Mouse (Mus musculus) liver, embryonic 13.5 days (tissue): ENCODE measurements around the gene Csnk2b. TPM values are rescaled to one million over a fixed set of nuclear protein-coding genes. Genes with fewer than 3 reads are reported as not detected.
"Not testable (repeated sequence)": the region's sequence is repeated elsewhere in the genome, so short reads cannot be mapped to it uniquely, and the experiment has no call there.

Experiments
- ATAC-seq: fragments of 200-750 bp; cut with Nextera tagmentation; 2 replicates; pipeline ENCODE4 v1.8.0; 2017; ENCODE audit warnings: low read depth, mild to moderate bottlenecking, moderate number of reproducible peaks, moderate library complexity
- DNase-seq: peaks from one replicate; pipeline ENCODE4 v3.0.0; 2022
- H3K27ac ChIP-seq: fragments of 300-500 bp; sonication (generic); 2 replicates; pipeline ENCODE4 v1.5.1; 2015; ENCODE audit warnings: moderate library complexity, mild to moderate bottlenecking, inconsistent platforms
- H3K27me3 ChIP-seq: fragments of 300-500 bp; sonication (generic); 2 replicates; pipeline ENCODE4 v1.6.1; 2015; ENCODE audit warnings: mild to moderate bottlenecking, inconsistent platforms
- H3K36me3 ChIP-seq: fragments of 300-500 bp; sonication (generic); 2 replicates; pipeline ENCODE4 v1.6.1; 2015; ENCODE audit warnings: mild to moderate bottlenecking, inconsistent platforms
- H3K4me1 ChIP-seq: fragments of 300-500 bp; sonication (generic); replicated peaks from 2 replicates; pipeline ENCODE4 v1.6.1; 2015; ENCODE audit warnings: inconsistent platforms
- H3K4me2 ChIP-seq: fragments of 300-500 bp; sonication (generic); 2 replicates; pipeline ENCODE4 v1.6.1; 2015; ENCODE audit warnings: inconsistent platforms, mild to moderate bottlenecking, moderate library complexity
- H3K4me3 ChIP-seq: fragments of 300-500 bp; sonication (generic); replicated peaks from 2 replicates; pipeline ENCODE4 v1.5.1; 2015; ENCODE audit warnings: mild to moderate bottlenecking, inconsistent platforms
- H3K9ac ChIP-seq: fragments of 300-500 bp; sonication (generic); 2 replicates; pipeline ENCODE4 v1.6.1; 2015; ENCODE audit warnings: mild to moderate bottlenecking, inconsistent platforms
- H3K9me3 ChIP-seq: fragments of 300-500 bp; sonication (generic); replicated peaks from 2 replicates; pipeline ENCODE4 v1.6.1; 2016; ENCODE audit warnings: inconsistent platforms
- WGBS: fragments of 180-500 bp; shearing (Covaris S2); methylation state at CpG from one replicate; pipeline ENCODE4 v1.1.7; 2015; ENCODE audit not compliant: insufficient replicate concordance; 5-methylcytosine and 5-hydroxymethylcytosine counted together
- polyA plus RNA-seq: library from polyadenylated mRNA; unstranded; fragments of >200 nt; fragmentation: Nextera tagmentation; extraction: Ambion mirVana; gene quantifications from 2 replicates; pipeline ENCODE4 v1.2.1, GENCODE M21; 2015

The Csnk2b gene
- polyA plus RNA-seq, 1 experiment from 2014 or later: 182 TPM

- Histone ChIP-seq H3K27me3 (no peaks in the 10 kb centered on the region), H3K9me3 (no peaks in the 10 kb centered on the region), H3K4me3 (peak within 1 kb of the TSS; percentile 51), H3K36me3 (peaks cover 21% of the 10 kb centered on the region), H3K4me1 (peaks cover 59% of the 10 kb centered on the region), H3K9ac (peak within 1 kb of the TSS; percentile 50), H3K4me2 (peak within 1 kb of the TSS; percentile 59), H3K27ac (peak within 1 kb of the TSS; percentile 71)
- ATAC-seq (no peak), DNase-seq (no peak)
- WGBS: 68% methylated on average over 15 of the region's 15 CpGs
These were observed 9.8 kb upstream of the Csnk2b start, which contains the start of gene Apom for GRCm38 (mm10) chr17:35131500-35132173. Gene Apom, minus strand, starts transcription at chr17:35132050.

- H3K4me3 ChIP-seq: peak overlapping the region; percentile 51
- no peak for DNase-seq
- no peak for ATAC-seq
- no peaks in the 10 kb centered on the region for H3K9me3 ChIP-seq
- peak overlapping the region; percentile 53 for H3K27ac ChIP-seq
- H3K36me3 ChIP-seq: peaks cover 21% of the 10 kb centered on the region
- peak overlapping the region; percentile 59 for H3K4me2 ChIP-seq
- peaks cover 58% of the 10 kb centered on the region for H3K4me1 ChIP-seq
- no peaks in the 10 kb centered on the region for H3K27me3 ChIP-seq
- peak overlapping the region; percentile 50 for H3K9ac ChIP-seq
- WGBS: 72% methylated on average over 8 of the region's 8 CpGs
These were observed 9.2 kb upstream of the Csnk2b start for GRCm38 (mm10) chr17:35131038-35131437.

- ATAC-seq: no peak
- peaks cover 70% of the 10 kb centered on the region for H3K4me1 ChIP-seq
- 68% methylated on average over 11 of the region's 11 CpGs for WGBS
- H3K4me3 ChIP-seq: no peak overlapping the region
- no peaks in the 10 kb centered on the region for H3K9me3 ChIP-seq
- DNase-seq: no peak
- H3K27ac ChIP-seq: no peak overlapping the region
- 0 out of 2 replicates have a peak overlapping the region, but pooled peaks have one; percentile 59 for H3K4me2 ChIP-seq
- H3K9ac ChIP-seq: no peak overlapping the region
- H3K27me3 ChIP-seq: no peaks in the 10 kb centered on the region
- H3K36me3 ChIP-seq: peaks cover 31% of the 10 kb centered on the region
These were observed 7.1 kb upstream of the Csnk2b start for GRCm38 (mm10) chr17:35128996-35129395.

GRCm38 (mm10) chr17:35127017-35127416, 5.2 kb upstream of the Csnk2b start:
- ATAC-seq: no peak
- H3K4me1 ChIP-seq: peaks cover 72% of the 10 kb centered on the region
- no peaks in the 10 kb centered on the region for H3K27me3 ChIP-seq

GRCm38 (mm10) chr17:35126206-35126611, 4.4 kb upstream of the Csnk2b start, which contains the start of gene D17H6S53E:
Gene D17H6S53E, plus strand, starts transcription at chr17:35126373.
- H3K4me2 ChIP-seq: peak within 1 kb of the TSS; percentile 91
- H3K9me3 ChIP-seq: no peaks in the 10 kb centered on the region
- peaks cover 73% of the 10 kb centered on the region for H3K4me1 ChIP-seq
- H3K27me3 ChIP-seq: no peaks in the 10 kb centered on the region
- peak within 1 kb of the TSS; percentile 70 for H3K4me3 ChIP-seq
- peak; percentile 80 for ATAC-seq
- H3K36me3 ChIP-seq: peaks cover 41% of the 10 kb centered on the region
- peak within 1 kb of the TSS; percentile 91 for H3K27ac ChIP-seq
- H3K9ac ChIP-seq: peak within 1 kb of the TSS; percentile 84
- peak; percentile 75 for DNase-seq
- WGBS: under 1% methylated on average over 36 of the region's 36 CpGs

More at GRCm38 (mm10) chr17:35127017-35127416, 5.2 kb upstream of the Csnk2b start:
- Histone ChIP-seq H3K4me2 (peak overlapping the region; percentile 91), H3K4me3 (peak overlapping the region; percentile 70), H3K27ac (peak overlapping the region; percentile 91), H3K9ac (peak overlapping the region; percentile 84), H3K36me3 (peaks cover 41% of the 10 kb centered on the region), H3K9me3 (no peaks in the 10 kb centered on the region)
- no peak for DNase-seq
- WGBS: 44% methylated on average over 13 of the region's 13 CpGs

GRCm38 (mm10) chr17:35125578-35125977, 3.7 kb upstream of the Csnk2b start:
- H3K4me1 ChIP-seq: peaks cover 67% of the 10 kb centered on the region
- H3K9me3 ChIP-seq: no peaks in the 10 kb centered on the region
- peak overlapping the region; percentile 84 for H3K9ac ChIP-seq
- H3K27ac ChIP-seq: peak overlapping the region; percentile 91
- peaks cover 40% of the 10 kb centered on the region for H3K36me3 ChIP-seq
- 31% methylated on average over 6 of the region's 6 CpGs for WGBS
- DNase-seq (no peak), ATAC-seq (no peak)
- H3K4me2 ChIP-seq: peak overlapping the region; percentile 91
- no peaks in the 10 kb centered on the region for H3K27me3 ChIP-seq
- H3K4me3 ChIP-seq: peak overlapping the region; percentile 70

GRCm38 (mm10) chr17:35125081-35125480, 3.2 kb upstream of the Csnk2b start:
- no peaks in the 10 kb centered on the region for H3K9me3 ChIP-seq
- H3K9ac ChIP-seq: peak overlapping the region; percentile 84
- no peaks in the 10 kb centered on the region for H3K27me3 ChIP-seq
- peak overlapping the region; percentile 91 for H3K27ac ChIP-seq
- H3K36me3 ChIP-seq: peaks cover 35% of the 10 kb centered on the region
- no peak for DNase-seq
- ATAC-seq: no peak
- peaks cover 68% of the 10 kb centered on the region for H3K4me1 ChIP-seq
- H3K4me3 ChIP-seq: no peak overlapping the region; the same call in 1 of the 2 replicates
- 74% methylated on average over 1 of the region's 1 CpGs for WGBS
- H3K4me2 ChIP-seq: peak overlapping the region; percentile 91

GRCm38 (mm10) chr17:35124261-35124896, 2.5 kb upstream of the Csnk2b start:
- H3K4me2 ChIP-seq, H3K9me3 ChIP-seq, H3K9ac ChIP-seq, H3K27me3 ChIP-seq, H3K4me3 ChIP-seq, ATAC-seq, DNase-seq, H3K27ac ChIP-seq: not testable (repeated sequence)
- WGBS: 84% methylated on average over 12 of the region's 12 CpGs
- peaks cover 68% of the 10 kb centered on the region for H3K4me1 ChIP-seq
- H3K36me3 ChIP-seq: peaks cover 31% of the 10 kb centered on the region

- DNase-seq: not testable (repeated sequence)
- H3K4me1 ChIP-seq: peaks cover 68% of the 10 kb centered on the region
- WGBS: 88% methylated on average over 9 of the region's 9 CpGs
These were observed 1.4 kb upstream of the Csnk2b start for GRCm38 (mm10) chr17:35123287-35123686.

GRCm38 (mm10) chr17:35121143-35121799, 582 bp downstream of the Csnk2b start, which contains the start of gene Gpank1:
Gene Gpank1, plus strand, starts transcription at chr17:35121455.
- Histone ChIP-seq H3K4me1 (peaks cover 51% of the 10 kb centered on the region), H3K4me3 (peak within 1 kb of the TSS; percentile 96), H3K9ac (peak within 1 kb of the TSS; percentile 97), H3K36me3 (peaks cover 52% of the 10 kb centered on the region), H3K27me3 (no peaks in the 10 kb centered on the region), H3K9me3 (no peaks in the 10 kb centered on the region), H3K4me2 (peak within 1 kb of the TSS; percentile 97), H3K27ac (peak within 1 kb of the TSS; percentile 93)
- DNase-seq: peak; percentile 96
- WGBS: under 1% methylated on average over 50 of the region's 50 CpGs
- peak; percentile 94 for ATAC-seq

More at GRCm38 (mm10) chr17:35123287-35123686, 1.4 kb upstream of the Csnk2b start:
- ATAC-seq, H3K4me2 ChIP-seq, H3K4me3 ChIP-seq, H3K27me3 ChIP-seq, H3K9ac ChIP-seq, H3K27ac ChIP-seq, H3K9me3 ChIP-seq: not testable (repeated sequence)
- peaks cover 39% of the 10 kb centered on the region for H3K36me3 ChIP-seq

- peak overlapping the region; percentile 96 for H3K4me3 ChIP-seq
- peak overlapping the region; percentile 97 for H3K9ac ChIP-seq
- H3K36me3 ChIP-seq: peaks cover 57% of the 10 kb centered on the region
- peaks cover 49% of the 10 kb centered on the region for H3K4me1 ChIP-seq
- H3K27ac ChIP-seq: peak overlapping the region; percentile 84
- H3K27me3 ChIP-seq: no peaks in the 10 kb centered on the region
- DNase-seq: no peak
- H3K4me2 ChIP-seq: peak overlapping the region; percentile 97
- no peaks in the 10 kb centered on the region for H3K9me3 ChIP-seq
- peak; percentile 3; the same call in 1 of the 2 replicates for ATAC-seq
- under 1% methylated on average over 33 of the region's 33 CpGs for WGBS
These were observed 1.1 kb downstream of the Csnk2b start for GRCm38 (mm10) chr17:35120745-35121142.
